Mouse (Mus musculus) brain, embryonic 14.5 days (tissue): Measurements from ENCODE around the gene Acsf3.

Experiments
- CTCF ChIP-seq: fragments of 200-500 bp; IDR thresholded peaks from 2 replicates; pipeline ENCODE4 v1.5.1; 2012; ENCODE audit warnings: inconsistent platforms, mild to moderate bottlenecking, moderate library complexity, borderline replicate concordance; ENCODE audit not compliant: insufficient read depth, insufficient read length; ENCODE audit errors: extremely low read depth
- POLR2A ChIP-seq: fragments of 200-500 bp; IDR thresholded peaks from 2 replicates; pipeline ENCODE4 v1.6.1; 2012; ENCODE audit warnings: mild to moderate bottlenecking, inconsistent platforms, borderline replicate concordance; ENCODE audit not compliant: poor library complexity, insufficient read depth, insufficient read length, severe bottlenecking; ENCODE audit errors: extremely low read depth

DNA sequence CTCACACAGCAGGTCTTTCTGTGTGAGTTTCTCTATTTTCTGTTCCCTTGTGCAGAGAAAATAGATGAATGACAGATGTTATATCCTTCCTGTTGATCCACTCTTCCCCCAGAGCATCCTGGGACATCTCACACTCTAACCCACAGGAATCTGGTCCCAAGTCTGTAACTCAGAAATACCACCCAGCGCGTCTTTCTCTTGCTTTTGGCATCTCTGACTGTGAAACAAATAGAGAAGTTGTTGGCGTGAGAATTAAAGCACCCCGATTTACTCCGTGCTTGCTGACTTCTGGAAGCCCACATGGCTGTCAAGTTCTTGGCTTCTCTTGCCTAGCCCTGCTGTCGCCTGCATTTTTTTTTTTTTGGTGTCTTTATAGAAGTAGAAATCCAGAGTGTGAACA, 2.4 kb downstream of the Acsf3 start:
- no peak for TF ChIP-seq CTCF
- TF ChIP-seq POLR2A = no peak
